Mouse (Mus musculus) bone marrow macrophage, adult 2 months (primary cell): Measurements from ENCODE around the gene Safb.

Experiments used
- CTCF ChIP-seq: IDR thresholded peaks from 2 replicates; pipeline ENCODE4 v1.5.1; 2012; ENCODE audit warnings: low read depth, mild to moderate bottlenecking, low read length, moderate library complexity
- POLR2A ChIP-seq: IDR thresholded peaks from 2 replicates; pipeline ENCODE4 v1.6.1; 2012; ENCODE audit warnings: mild to moderate bottlenecking, low read depth, low read length, borderline replicate concordance

DNA sequence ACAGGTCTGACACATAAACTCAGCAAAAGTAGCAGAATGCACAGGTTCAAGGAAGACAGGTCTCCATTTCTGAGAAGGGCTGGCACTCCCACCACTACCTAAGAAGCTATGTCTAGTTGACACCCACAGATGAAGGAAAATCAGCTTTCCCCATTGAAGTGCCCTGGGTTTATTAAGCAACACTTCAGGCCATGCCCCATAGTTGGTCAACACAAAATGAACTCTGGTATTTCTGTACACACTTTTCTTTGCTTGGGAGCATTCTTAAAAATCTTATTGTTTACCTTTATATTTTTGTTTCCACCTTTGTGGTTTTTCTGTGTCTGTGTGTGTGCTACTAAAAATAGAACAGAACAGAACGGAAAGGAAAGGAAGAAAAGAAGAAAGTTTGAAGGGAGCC is 24.5 kb upstream of the Safb start:
- TF ChIP-seq CTCF: no peak
- no peak for TF ChIP-seq POLR2A
